Mouse (Mus musculus) limb, embryonic 15.5 days (tissue): ENCODE data around the gene Fstl4. TPM values are rescaled to one million over a fixed set of nuclear protein-coding genes. Genes with fewer than 3 reads are reported as not detected.

Source experiments
- ATAC-seq: fragments of 200-750 bp; cut with Nextera tagmentation; 2 replicates; pipeline ENCODE4 v1.8.0; 2017; ENCODE audit warnings: low read depth, moderate TSS enrichment; ENCODE audit not compliant: insufficient number of reproducible peaks, low FRiP score, low TSS enrichment
- H3K27ac ChIP-seq: fragments of 300-500 bp; sonication (generic); 2 replicates; pipeline ENCODE4 v1.5.1; 2015; ENCODE audit warnings: moderate library complexity, mild to moderate bottlenecking, inconsistent platforms
- H3K27me3 ChIP-seq: fragments of 300-500 bp; sonication (generic); 2 replicates; pipeline ENCODE4 v1.6.1; 2015; ENCODE audit warnings: inconsistent platforms
- H3K36me3 ChIP-seq: fragments of 300-500 bp; sonication (generic); 2 replicates; pipeline ENCODE4 v1.6.1; 2015; ENCODE audit warnings: inconsistent platforms
- H3K4me1 ChIP-seq: fragments of 300-500 bp; sonication (generic); 2 replicates; pipeline ENCODE4 v1.6.1; 2015; ENCODE audit warnings: inconsistent platforms
- H3K4me2 ChIP-seq: fragments of 300-500 bp; sonication (generic); 2 replicates; pipeline ENCODE4 v1.6.1; 2015; ENCODE audit warnings: mild to moderate bottlenecking, inconsistent platforms
- H3K4me3 ChIP-seq: fragments of 300-500 bp; sonication (generic); 2 replicates; pipeline ENCODE4 v1.5.1; 2015; ENCODE audit warnings: mild to moderate bottlenecking, inconsistent platforms
- H3K9ac ChIP-seq: fragments of 300-500 bp; sonication (generic); 2 replicates; pipeline ENCODE4 v1.6.1; 2015; ENCODE audit warnings: inconsistent platforms
- H3K9me3 ChIP-seq: fragments of 300-500 bp; sonication (generic); 2 replicates; pipeline ENCODE4 v1.6.1; 2016; ENCODE audit warnings: inconsistent platforms
- WGBS: fragments of 180-500 bp; shearing (Covaris S2); methylation state at CpG from one replicate; pipeline ENCODE4 v1.1.7; 2015; 5-methylcytosine and 5-hydroxymethylcytosine counted together
- polyA plus RNA-seq: library from polyadenylated mRNA; unstranded; fragments of >200 nt; fragmentation: Nextera tagmentation; extraction: Ambion mirVana; gene quantifications from 2 replicates; pipeline ENCODE4 v1.2.1, GENCODE M21; 2015

Fstl4 gene
- polyA plus RNA-seq, 1 experiment from 2014 or later, result 2.6 TPM

DNA sequence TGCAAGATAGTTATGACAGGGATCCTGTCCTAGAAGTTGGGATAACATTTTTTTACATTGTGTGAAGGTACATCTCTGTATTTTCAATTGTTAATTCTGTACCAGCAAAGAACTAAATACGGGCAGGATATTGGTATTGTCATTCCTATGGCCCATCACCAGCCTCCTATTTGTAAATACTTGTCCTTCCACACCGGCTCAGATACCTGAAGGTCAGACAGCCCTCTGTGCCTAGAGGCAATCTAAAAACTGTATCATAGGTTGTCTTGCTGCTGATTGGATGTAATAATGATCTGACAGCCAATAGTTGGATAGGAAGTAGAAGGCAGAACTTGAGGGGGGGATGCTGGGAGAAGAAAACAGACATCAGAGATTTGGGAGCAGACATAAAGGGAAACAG is 432.7 kb downstream of the Fstl4 start:
- H3K4me1 ChIP-seq, result no peaks in the 10 kb centered on the region
- H3K9me3 ChIP-seq, result no peaks in the 10 kb centered on the region
- H3K9ac ChIP-seq, result no peak overlapping the region
- no peaks in the 10 kb centered on the region for H3K36me3 ChIP-seq
- no peaks in the 10 kb centered on the region for H3K27me3 ChIP-seq
- H3K27ac ChIP-seq, result no peak overlapping the region
- 90% methylated on average over 2 of the region's 2 CpGs for WGBS
- H3K4me3 ChIP-seq, result no peak overlapping the region
- ATAC-seq, result no peak
- no peak overlapping the region for H3K4me2 ChIP-seq

DNA sequence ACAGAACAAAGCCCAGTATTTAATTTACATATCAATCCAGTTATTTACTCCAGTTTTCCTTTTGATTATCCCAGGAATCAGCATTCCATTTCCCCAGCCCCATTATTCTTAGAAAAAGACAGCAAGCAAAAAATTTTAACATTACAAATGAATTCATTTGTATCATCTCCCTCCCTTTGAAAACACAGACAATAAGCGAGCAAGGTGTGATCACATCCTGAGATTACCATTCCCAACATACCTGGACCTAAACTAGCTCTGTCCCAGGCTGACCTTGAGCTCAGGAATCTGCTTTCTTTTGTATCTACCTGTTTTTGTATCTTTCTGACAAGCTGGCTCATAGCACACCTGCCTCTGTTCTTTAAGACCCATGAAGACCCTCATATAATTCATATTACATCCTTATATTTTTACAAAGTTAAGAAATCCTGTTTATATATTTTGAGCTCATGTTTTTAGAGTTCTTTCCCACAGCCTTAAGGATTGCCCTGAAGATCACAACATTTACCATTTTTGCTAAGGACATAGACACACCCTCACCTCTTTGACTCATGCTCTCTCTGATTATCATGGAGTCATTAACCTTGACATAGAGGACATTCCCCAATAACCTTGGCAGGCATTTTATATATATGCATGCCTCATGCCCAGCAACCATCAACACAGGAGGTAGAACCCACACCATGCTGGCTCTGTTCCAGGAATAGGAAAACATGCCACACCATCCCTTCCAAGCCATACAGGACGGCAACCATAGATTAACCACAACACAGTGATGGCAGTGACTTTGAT is 438.2 kb downstream of the Fstl4 start:
- Histone ChIP-seq H3K9ac (no peak overlapping the region), H3K27me3 (no peaks in the 10 kb centered on the region), H3K4me2 (no peak overlapping the region), H3K9me3 (no peaks in the 10 kb centered on the region), H3K27ac (no peak overlapping the region), H3K4me1 (no peaks in the 10 kb centered on the region), H3K36me3 (no peaks in the 10 kb centered on the region), H3K4me3 (no peak overlapping the region)
- ATAC-seq, result no peak
- WGBS, result 89% methylated on average over 2 of the region's 2 CpGs

DNA sequence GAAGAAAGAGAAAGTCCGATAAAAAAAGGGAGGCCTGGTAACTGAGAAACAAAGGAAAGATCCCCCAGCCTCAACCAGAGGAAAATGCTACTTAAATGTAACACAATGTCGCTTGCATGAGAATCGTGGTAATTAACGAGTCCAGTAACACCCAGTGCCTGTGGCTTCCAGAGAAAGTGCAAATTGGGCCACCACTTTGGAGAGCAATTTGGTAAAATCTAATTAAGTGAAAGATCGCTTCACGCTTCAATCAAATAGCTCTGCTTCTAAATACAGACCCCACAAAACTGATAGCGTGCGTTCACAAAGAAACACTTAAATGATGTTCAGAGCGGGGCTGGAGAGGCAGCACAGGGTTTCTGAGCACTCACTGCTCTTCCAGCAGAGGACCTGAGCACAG is 446.4 kb downstream of the Fstl4 start:
- no peak for ATAC-seq
- no peak overlapping the region for H3K27ac ChIP-seq
- H3K4me2 ChIP-seq, result no peak overlapping the region
- no peak overlapping the region for H3K4me3 ChIP-seq
- no peaks in the 10 kb centered on the region for H3K9me3 ChIP-seq
- H3K9ac ChIP-seq, result no peak overlapping the region
- no peaks in the 10 kb centered on the region for H3K27me3 ChIP-seq
- H3K4me1 ChIP-seq, result no peaks in the 10 kb centered on the region
- no peaks in the 10 kb centered on the region for H3K36me3 ChIP-seq
- WGBS, result 67% methylated on average over 9 of the region's 9 CpGs

DNA sequence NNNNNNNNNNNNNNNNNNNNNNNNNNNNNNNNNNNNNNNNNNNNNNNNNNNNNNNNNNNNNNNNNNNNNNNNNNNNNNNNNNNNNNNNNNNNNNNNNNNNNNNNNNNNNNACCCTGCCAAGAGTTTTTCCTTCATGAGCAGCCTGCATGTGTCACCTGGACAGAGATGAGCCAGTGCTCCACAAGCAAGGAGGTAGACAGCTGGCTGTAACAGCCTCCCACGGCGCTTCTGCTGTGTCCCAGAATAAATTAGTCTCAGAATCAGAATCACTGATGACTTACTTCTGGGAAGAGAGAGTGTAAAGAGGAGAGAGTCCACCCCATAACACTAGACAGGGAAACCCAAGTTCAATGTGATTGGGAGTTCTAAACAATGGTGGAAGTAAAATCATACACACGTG is 464.6 kb downstream of the Fstl4 start:
- Histone ChIP-seq H3K4me2 (no peak overlapping the region), H3K9ac (no peak overlapping the region), H3K36me3 (no peaks in the 10 kb centered on the region), H3K27me3 (no peaks in the 10 kb centered on the region), H3K9me3 (no peaks in the 10 kb centered on the region), H3K27ac (no peak overlapping the region), H3K4me3 (no peak overlapping the region), H3K4me1 (no peaks in the 10 kb centered on the region)
- 78% methylated on average over 3 of the region's 3 CpGs for WGBS
- ATAC-seq, result no peak

DNA sequence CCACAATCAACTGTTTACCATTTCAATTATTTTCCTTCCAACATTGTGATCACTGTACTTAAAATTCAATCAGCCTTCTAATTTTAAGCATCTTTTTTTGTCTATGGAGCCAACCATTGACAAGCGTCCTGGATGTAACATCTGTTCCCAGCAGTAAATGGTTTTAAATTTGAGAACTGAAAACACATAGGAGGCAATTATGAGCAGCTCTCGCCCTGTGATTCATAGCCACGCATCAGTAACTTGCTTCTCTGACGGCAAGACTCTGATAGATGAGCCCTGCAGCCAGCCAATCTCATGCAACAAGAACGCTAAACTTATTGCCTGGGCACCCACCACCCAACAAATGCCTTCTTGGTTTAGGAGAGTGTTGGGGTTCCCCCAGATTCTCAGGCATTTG is 467.4 kb downstream of the Fstl4 start:
- 68% methylated on average over 5 of the region's 5 CpGs for WGBS
- Histone ChIP-seq H3K27me3 (no peaks in the 10 kb centered on the region), H3K9me3 (no peaks in the 10 kb centered on the region), H3K4me1 (no peaks in the 10 kb centered on the region), H3K4me3 (no peak overlapping the region), H3K27ac (no peak overlapping the region), H3K4me2 (no peak overlapping the region), H3K36me3 (no peaks in the 10 kb centered on the region), H3K9ac (no peak overlapping the region)
- no peak for ATAC-seq

DNA sequence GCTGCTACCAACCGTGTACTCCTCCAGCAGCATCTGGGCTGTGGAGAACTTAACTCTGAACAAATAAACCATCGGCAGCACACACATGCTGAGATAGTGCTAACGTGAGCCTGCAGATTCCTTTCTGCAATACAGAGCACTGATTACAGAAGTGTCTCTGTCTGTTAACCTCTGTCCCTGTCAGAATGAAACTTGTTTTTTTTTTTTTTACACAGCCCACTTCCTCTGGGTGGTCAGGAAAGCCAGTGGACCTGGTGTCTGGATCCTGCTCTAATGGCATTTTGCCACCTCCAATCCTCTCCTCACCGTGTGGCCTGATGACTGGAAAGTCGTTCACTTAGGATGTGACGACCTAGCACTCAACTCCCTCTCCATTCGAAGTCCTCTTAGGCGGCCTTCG is 469.2 kb downstream of the Fstl4 start:
- H3K9ac ChIP-seq, result no peak overlapping the region

More for the DNA sequence above, 469.2 kb downstream of the Fstl4 start:
- Histone ChIP-seq H3K9me3 (no peaks in the 10 kb centered on the region), H3K36me3 (no peaks in the 10 kb centered on the region), H3K27me3 (no peaks in the 10 kb centered on the region), H3K4me3 (no peak overlapping the region), H3K4me2 (no peak overlapping the region), H3K27ac (no peak overlapping the region), H3K4me1 (no peaks in the 10 kb centered on the region)
- ATAC-seq, result no peak
- WGBS, result 58% methylated on average over 9 of the region's 9 CpGs
